In genomic region chr6:51114604-51115333, GRCm38 (mm10) we compare ENCODE assay signal across 19 mouse cellular contexts.
DNase-seq lines count a peak whose midpoint lies in the region; ATAC-seq lines count a peak whose summit lies in the region.
"Had no signal": no experiment of that assay in that cellular context is flagged by ENCODE, and none has a peak within 500 bp of the region (broad histone marks: within the 10 kb centered on the region; RNA-seq: fewer than 3 reads in every experiment).

No protein-coding gene starts in this region.

- no peak overlapping the region for H3K4me3 ChIP-seq in heart, embryonic 11.5 days (ENCODE audit: low read depth, low read length)
- no peak overlapping the region for H3K4me3 ChIP-seq in hindbrain, embryonic 12.5 days
- no peak overlapping the region for H3K4me3 ChIP-seq in midbrain, embryonic 12.5 days
- H3K4me3 ChIP-seq in neural tube, embryonic 15.5 days (replicated peaks), result no peak overlapping the region
- H3K4me3 ChIP-seq: kidney, embryonic 15.5 days had no signal

- H3K4me1 ChIP-seq in heart, embryonic 11.5 days (ENCODE audit: control insufficient read depth, insufficient read depth, low read length), result peaks cover 4% of the 10 kb centered on the region
- no peaks in the 10 kb centered on the region for H3K4me1 ChIP-seq in hindbrain, embryonic 12.5 days
- H3K4me1 ChIP-seq in midbrain, embryonic 12.5 days, result peaks cover 8% of the 10 kb centered on the region; the same call in 1 of the 2 replicates
- H3K4me1 ChIP-seq in neural tube, embryonic 15.5 days, result no peaks in the 10 kb centered on the region

- no peak overlapping the region for H3K9ac ChIP-seq in heart, embryonic 11.5 days (ENCODE audit: low read depth, low read length)
- H3K9ac ChIP-seq in hindbrain, embryonic 12.5 days, result no peak overlapping the region
- H3K9ac ChIP-seq in midbrain, embryonic 12.5 days (replicated peaks), result no peak overlapping the region
- H3K9ac ChIP-seq in neural tube, embryonic 15.5 days (replicated peaks), result no peak overlapping the region
- H3K9ac ChIP-seq: kidney, embryonic 15.5 days had no signal

- ATAC-seq in heart, embryonic 11.5 days (replicated peaks; ENCODE audit: insufficient number of reproducible peaks, low FRiP score, low TSS enrichment), result no peak
- peak; percentile 72 for ATAC-seq in hindbrain, embryonic 12.5 days (ENCODE audit: low FRiP score)
- ATAC-seq in midbrain, embryonic 12.5 days (ENCODE audit: low FRiP score, low read depth), result peak; percentile 71
- ATAC-seq in neural tube, embryonic 15.5 days (ENCODE audit: low FRiP score), result peak; percentile 86
- ATAC-seq: intestine, embryonic 16.5 days had no signal

- peak; percentile 15 for DNase-seq in heart, adult 11 months
- DNase-seq in MN1 (ENCODE audit: low spot score), result no peak
- DNase-seq in spleen, adult 18-20 months, result no peak
- DNase-seq in spleen, postnatal 4 days (ENCODE audit: low spot score in 2 of 2), result no peak
- DNase-seq: adrenal gland, postnatal 14 days; cerebellum, adult 9-10 months; gastrocnemius, postnatal 10 days; heart, postnatal 14 days; lung, adult 2 months; lung, postnatal 4 days; retina, postnatal 1 day; right cerebral cortex, postnatal 4 days; thymus, adult 18-20 months had no signal

- no peaks in the 10 kb centered on the region for H3K27me3 ChIP-seq in heart, embryonic 11.5 days (ENCODE audit: control insufficient read depth, insufficient read depth, low read length)
- H3K27me3 ChIP-seq in hindbrain, embryonic 12.5 days, result no peaks in the 10 kb centered on the region
- no peaks in the 10 kb centered on the region for H3K27me3 ChIP-seq in midbrain, embryonic 12.5 days
- no peaks in the 10 kb centered on the region for H3K27me3 ChIP-seq in neural tube, embryonic 15.5 days (replicated peaks)
- H3K27me3 ChIP-seq: kidney, embryonic 15.5 days had no signal

- 75% methylated on average over 10 of the region's 10 CpGs for WGBS in heart, embryonic 11.5 days (ENCODE audit: insufficient replicate concordance)
- 42% methylated on average over 10 of the region's 10 CpGs for WGBS in hindbrain, embryonic 12.5 days
- 51% methylated on average over 10 of the region's 10 CpGs for WGBS in midbrain, embryonic 12.5 days
- WGBS in neural tube, embryonic 15.5 days, result 27% methylated on average over 10 of the region's 10 CpGs

- H3K36me3 ChIP-seq in heart, embryonic 11.5 days (ENCODE audit: control insufficient read depth, insufficient read depth, low read length), result no peaks in the 10 kb centered on the region
- no peaks in the 10 kb centered on the region for H3K36me3 ChIP-seq in hindbrain, embryonic 12.5 days
- H3K36me3 ChIP-seq in midbrain, embryonic 12.5 days, result no peaks in the 10 kb centered on the region
- no peaks in the 10 kb centered on the region for H3K36me3 ChIP-seq in neural tube, embryonic 15.5 days
- H3K36me3 ChIP-seq: kidney, embryonic 15.5 days had no signal

- H3K9me3 ChIP-seq in heart, embryonic 11.5 days (replicated peaks; ENCODE audit: control insufficient read depth, low read length), result no peaks in the 10 kb centered on the region
- 0 out of 2 replicates have a peak, but pooled peaks cover 5% of the 10 kb centered on the region for H3K9me3 ChIP-seq in hindbrain, embryonic 12.5 days (replicated peaks)
- no peaks in the 10 kb centered on the region for H3K9me3 ChIP-seq in midbrain, embryonic 12.5 days
- H3K9me3 ChIP-seq in neural tube, embryonic 15.5 days (replicated peaks), result 0 out of 2 replicates have a peak, but pooled peaks cover 4% of the 10 kb centered on the region
- H3K9me3 ChIP-seq: kidney, embryonic 15.5 days had no signal

- H3K27ac ChIP-seq in heart, embryonic 11.5 days (ENCODE audit: low read depth, low read length), result no peak overlapping the region
- H3K27ac ChIP-seq in hindbrain, embryonic 12.5 days, result no peak overlapping the region
- H3K27ac ChIP-seq in midbrain, embryonic 12.5 days (replicated peaks), result no peak overlapping the region
- H3K27ac ChIP-seq in neural tube, embryonic 15.5 days (replicated peaks), result no peak overlapping the region
- H3K27ac ChIP-seq: kidney, embryonic 15.5 days had no signal

- H3K4me2 ChIP-seq in heart, embryonic 11.5 days, result no peak overlapping the region
- no peak overlapping the region for H3K4me2 ChIP-seq in hindbrain, embryonic 12.5 days (replicated peaks)
- no peak overlapping the region for H3K4me2 ChIP-seq in midbrain, embryonic 12.5 days (replicated peaks)
- H3K4me2 ChIP-seq in neural tube, embryonic 15.5 days, result no peak overlapping the region
- H3K4me2 ChIP-seq: kidney, embryonic 15.5 days had no signal
